Mouse (Mus musculus) ES-E14 (cell line): ENCODE measurements around the gene Rbms1. TPM values are rescaled to one million over a fixed set of nuclear protein-coding genes. Genes with fewer than 3 reads are reported as not detected.

Experiments used
- DNase-seq: peaks from one replicate; pipeline ENCODE4 v3.0.0-alpha.2; 2013; ENCODE audit warnings: low read depth, low spot score
- H3K27ac ChIP-seq: 2 replicates; pipeline ENCODE4 v1.5.1; 2012; ENCODE audit warnings: low read depth, mild to moderate bottlenecking, low read length, moderate library complexity, mixed read lengths; ENCODE audit not compliant: poor library complexity, insufficient read depth, severe bottlenecking
- H3K36me3 ChIP-seq: 2 replicates; pipeline ENCODE4 v1.6.1; 2012; ENCODE audit warnings: mild to moderate bottlenecking, low read length, moderate library complexity, mixed read lengths; ENCODE audit not compliant: control insufficient read depth, poor library complexity, insufficient read depth, severe bottlenecking
- H3K4me1 ChIP-seq, 2 experiments: fragments of 150-350 bp in 1 of 2; sonication (generic) in 1 of 2; 2 replicates each; pipeline ENCODE4 v1.6.1; 2012; ENCODE audit warnings: low read length in 2 of 2, mild to moderate bottlenecking in 1 of 2, mixed read lengths in 1 of 2; ENCODE audit not compliant: control insufficient read depth in 2 of 2, insufficient read depth in 2 of 2, poor library complexity in 1 of 2
- H3K4me3 ChIP-seq, 2 experiments: fragments of 150-350 bp in 1 of 2; sonication (generic) in 1 of 2; 2 replicates each; pipeline ENCODE4 v1.5.1; 2012; ENCODE audit warnings: low read length in 2 of 2, low read depth in 1 of 2, mild to moderate bottlenecking in 1 of 2, mixed read lengths in 1 of 2; ENCODE audit not compliant: insufficient read depth in 1 of 2, poor library complexity in 1 of 2, severe bottlenecking in 1 of 2
- H3K9ac ChIP-seq: 2 replicates; pipeline ENCODE4 v1.6.1; 2012; ENCODE audit warnings: low read depth, mild to moderate bottlenecking, low read length, mixed read lengths; ENCODE audit not compliant: poor library complexity, insufficient read depth, severe bottlenecking
- H3K9me3 ChIP-seq: fragments of 150-350 bp; sonication (generic); 2 replicates; pipeline ENCODE4 v1.6.1; 2012; ENCODE audit warnings: low read depth, mild to moderate bottlenecking, low read length; ENCODE audit not compliant: control insufficient read depth, insufficient read depth
- CHD2 ChIP-seq: IDR thresholded peaks from 2 replicates; pipeline ENCODE4 v1.6.1; 2014; ENCODE audit warnings: mild to moderate bottlenecking, low read depth, low read length, inconsistent platforms
- HCFC1 ChIP-seq: IDR thresholded peaks from 2 replicates; pipeline ENCODE4 v1.6.1; 2012; ENCODE audit warnings: low read length, inconsistent platforms, borderline replicate concordance; ENCODE audit not compliant: insufficient read depth
- MAFK ChIP-seq: IDR thresholded peaks from 2 replicates; pipeline ENCODE4 v1.6.1; 2014; ENCODE audit warnings: mild to moderate bottlenecking, low read depth, low read length, inconsistent platforms; ENCODE audit not compliant: insufficient read depth
- ZC3H11A ChIP-seq: IDR thresholded peaks from 2 replicates; pipeline ENCODE4 v1.6.1; 2012; ENCODE audit warnings: low read depth, mild to moderate bottlenecking, inconsistent platforms, low read length, borderline replicate concordance
- ZNF384 ChIP-seq: IDR thresholded peaks from 2 replicates; pipeline ENCODE4 v1.6.1; 2012; ENCODE audit warnings: low read depth, low read length, inconsistent platforms
- in situ Hi-C, 2 experiments: fragments of 600-800 bp; cut with MboI; formaldehyde crosslinking; loops; one replicate each; pipeline ENCODE4 v1.15.1; 2025; ENCODE audit warnings: low sequenced_read_pairs in 2 of 2, inconsistent platforms in 1 of 2; ENCODE audit not compliant: unreplicated experiment in 2 of 2
- total RNA-seq: library from RNA; depleted of rRNA; stranded (reverse); fragments of 300-350 nt; gene quantifications from 2 replicates; pipeline ENCODE4 v1.2.3, GENCODE M21; 2012

The Rbms1 gene
- total RNA-seq, 1 experiment: 45.6 TPM

DNA sequence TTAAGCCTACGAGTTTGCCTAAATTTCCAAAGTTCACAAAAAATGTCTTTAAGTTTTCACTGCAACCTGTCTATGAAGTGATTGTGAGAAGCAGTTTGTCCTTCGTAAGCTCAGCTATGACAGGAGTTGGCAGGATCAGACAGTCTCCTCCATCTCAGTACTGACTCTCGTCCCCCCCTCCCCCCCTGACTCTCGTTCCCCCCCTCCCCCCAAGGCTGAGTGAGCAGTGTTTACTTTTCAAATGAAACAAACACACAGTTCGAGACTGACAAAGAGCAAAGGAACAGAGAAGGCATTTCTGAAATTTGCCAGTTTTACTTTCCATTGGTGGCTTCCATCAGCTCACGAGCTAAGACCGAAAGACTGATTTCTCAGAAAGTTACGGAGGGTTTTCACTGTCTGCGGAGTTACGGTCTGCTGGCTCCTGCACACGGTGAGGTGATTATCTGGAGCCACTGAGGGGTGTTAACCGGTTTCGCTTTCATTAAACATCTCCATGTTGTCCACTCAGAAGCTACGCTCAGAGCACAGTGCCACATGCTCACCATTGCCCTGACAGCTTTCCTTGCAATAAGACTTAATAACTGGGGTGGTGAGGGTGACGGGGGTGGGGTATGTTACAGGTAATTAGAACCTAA is 162.0 kb downstream of the Rbms1 start:
- no peak overlapping the region for H3K27ac ChIP-seq

DNA sequence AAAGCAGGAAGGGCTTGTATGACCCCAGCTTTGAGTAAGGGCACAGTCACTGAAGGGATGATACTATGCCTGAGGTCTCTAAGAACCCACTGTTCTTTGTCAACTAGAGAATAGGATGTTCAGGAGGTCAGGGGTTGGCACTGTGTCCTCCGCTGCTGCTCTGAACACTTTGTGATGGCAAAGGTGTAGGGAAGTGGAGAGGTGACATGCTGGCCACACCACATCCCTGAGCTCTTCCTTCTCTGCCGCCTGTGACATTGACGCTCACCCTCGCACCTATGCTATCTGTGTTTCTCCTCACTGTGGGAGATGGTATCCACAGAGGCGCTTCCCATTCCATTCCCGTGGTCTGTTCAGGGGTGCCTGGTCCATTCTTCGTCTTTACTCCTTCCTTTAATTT is 163.2 kb downstream of the Rbms1 start:
- Histone ChIP-seq H3K27ac (no peak overlapping the region), H3K9ac (no peak overlapping the region), H3K9me3 (no peaks in the 10 kb centered on the region), H3K4me3 (no peak overlapping the region), H3K4me1 (peaks cover 2 to 5% of the 10 kb centered on the region in 2 experiments; a peak in 1 of 4 replicates), H3K36me3 (peaks cover 2% of the 10 kb centered on the region; the same call in 1 of the 2 replicates)
- no peak for DNase-seq
- TF ChIP-seq ZNF384: no peak
- no peak for TF ChIP-seq HCFC1
- no peak for TF ChIP-seq CHD2
- TF ChIP-seq MAFK: no peak
- TF ChIP-seq ZC3H11A: no peak
- in situ Hi-C loops: no loop called here

More for the DNA sequence above, 162.0 kb downstream of the Rbms1 start:
- DNase-seq: no peak
- Histone ChIP-seq H3K4me1 (peaks cover 2 to 5% of the 10 kb centered on the region in 2 experiments; a peak in 1 of 4 replicates), H3K4me3 (no peak overlapping the region), H3K36me3 (peaks cover under 1% of the 10 kb centered on the region; the same call in 1 of the 2 replicates), H3K9me3 (no peaks in the 10 kb centered on the region), H3K9ac (no peak overlapping the region)
- in situ Hi-C loops: no loop called here
- no peak for TF ChIP-seq CHD2
- no peak for TF ChIP-seq ZNF384
- TF ChIP-seq MAFK: no peak
- no peak for TF ChIP-seq ZC3H11A
- no peak for TF ChIP-seq HCFC1

DNA sequence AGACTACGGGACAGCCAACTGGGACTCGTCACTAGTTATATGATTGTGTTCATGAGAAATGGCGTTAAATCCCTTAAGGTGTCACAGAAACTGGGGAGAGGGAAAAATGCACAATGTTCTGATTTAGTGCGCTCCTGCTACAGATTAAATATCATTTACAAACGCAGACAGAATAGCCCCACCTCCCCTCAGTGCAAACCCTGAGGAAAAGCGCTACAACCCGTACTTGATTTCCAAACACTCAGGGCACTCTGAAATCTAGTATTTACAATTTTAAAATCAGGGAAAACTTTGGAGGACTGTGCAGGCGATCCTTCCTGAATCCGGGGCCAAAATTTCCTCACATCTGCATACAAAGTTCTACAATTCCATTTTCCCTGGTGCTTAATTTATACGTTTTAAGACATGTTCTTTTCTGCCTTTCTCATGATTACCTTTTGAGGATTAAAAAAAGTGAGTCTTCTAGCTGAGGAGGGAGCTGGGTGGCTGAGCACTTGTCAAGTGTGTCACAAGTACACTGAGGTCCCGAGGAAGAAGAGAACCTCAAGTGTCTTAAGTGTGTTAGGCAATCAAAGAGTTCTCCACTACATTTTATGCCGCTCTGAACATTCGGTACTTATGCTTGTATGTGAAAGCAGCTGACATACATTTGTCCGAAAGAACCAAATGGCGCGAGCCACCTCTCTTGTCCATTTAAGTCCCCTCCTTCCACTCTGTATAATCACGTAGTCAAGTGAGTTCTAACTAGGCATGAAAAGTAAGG is 164.0 kb downstream of the Rbms1 start:
- Histone ChIP-seq H3K9ac (no peak overlapping the region), H3K9me3 (no peaks in the 10 kb centered on the region), H3K4me3 (no peak overlapping the region), H3K4me1 (peaks cover 0 to 5% of the 10 kb centered on the region in 2 experiments; a peak in 1 of 4 replicates), H3K36me3 (peaks cover 2% of the 10 kb centered on the region; the same call in 1 of the 2 replicates), H3K27ac (no peak overlapping the region)
- DNase-seq: no peak
- in situ Hi-C loops: no loop called here
- TF ChIP-seq ZNF384: no peak
- no peak for TF ChIP-seq CHD2
- TF ChIP-seq HCFC1: no peak
- no peak for TF ChIP-seq MAFK
- TF ChIP-seq ZC3H11A: no peak

DNA sequence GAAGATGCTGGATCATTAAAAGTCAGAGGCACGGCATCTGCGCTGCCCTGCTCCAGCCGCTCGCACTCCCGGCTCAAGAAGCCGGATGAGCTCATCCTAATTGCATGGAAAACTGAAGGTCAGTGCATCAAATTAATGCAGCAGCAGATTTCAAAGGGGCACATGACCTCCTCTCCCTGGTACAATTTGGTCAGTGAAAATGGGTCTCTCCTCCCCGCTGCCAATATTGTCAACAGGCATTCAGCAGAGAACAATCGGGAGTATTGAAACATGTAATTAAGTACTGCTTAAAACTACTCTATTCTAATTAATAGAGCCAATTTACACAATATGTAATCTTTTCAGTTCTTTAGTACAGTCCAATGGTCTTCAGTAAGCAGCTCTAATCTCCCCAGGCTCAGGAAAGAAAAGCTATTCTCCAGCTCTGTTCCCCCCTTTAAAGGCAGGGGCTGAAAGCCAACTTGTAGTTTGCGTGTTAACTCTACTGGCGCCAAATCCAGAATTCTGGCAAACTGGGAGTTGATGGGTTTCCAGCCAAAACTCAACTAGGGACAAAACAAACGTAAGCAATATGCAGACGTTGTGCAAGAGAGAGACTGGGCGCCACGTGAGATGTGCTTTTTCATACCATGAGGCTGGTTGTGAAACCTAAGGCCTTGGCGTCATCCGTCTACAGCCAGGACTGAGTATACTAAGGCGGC is 165.9 kb downstream of the Rbms1 start:
- Histone ChIP-seq H3K36me3 (peaks cover 2% of the 10 kb centered on the region; the same call in 1 of the 2 replicates), H3K27ac (no peak overlapping the region), H3K9ac (no peak overlapping the region), H3K4me1 (peaks cover 0 to 5% of the 10 kb centered on the region in 2 experiments; a peak in 1 of 4 replicates), H3K4me3 (no peak overlapping the region), H3K9me3 (no peaks in the 10 kb centered on the region)
- no peak for DNase-seq
- in situ Hi-C loops: no loop called here
- TF ChIP-seq ZNF384 (no peak), HCFC1 (no peak), ZC3H11A (no peak), MAFK (no peak), CHD2 (no peak)
